Mouse (Mus musculus) hindbrain, embryonic 14.5 days (tissue): ENCODE measurements around the gene Clmn. TPM values are rescaled to one million over a fixed set of nuclear protein-coding genes. Genes with fewer than 3 reads are reported as not detected.
"Not testable (repeated sequence)": the region's sequence is repeated elsewhere in the genome, so short reads cannot be mapped to it uniquely, and the experiment has no call there.

Experiments
- ATAC-seq: fragments of 200-750 bp; cut with Nextera tagmentation; 2 replicates; pipeline ENCODE4 v1.8.0; 2017; ENCODE audit warnings: moderate number of reproducible peaks, mild to moderate bottlenecking, moderate TSS enrichment, moderate library complexity; ENCODE audit not compliant: low FRiP score
- DNase-seq: peaks from one replicate; pipeline ENCODE4 v3.0.0-alpha.2; 2015; ENCODE audit warnings: low spot score
- H3K27ac ChIP-seq: fragments of 300-500 bp; sonication (generic); 2 replicates; pipeline ENCODE4 v1.5.1; 2014; ENCODE audit warnings: mild to moderate bottlenecking, moderate library complexity
- H3K27me3 ChIP-seq: fragments of 300-500 bp; sonication (generic); 2 replicates; pipeline ENCODE4 v1.6.1; 2014; ENCODE audit warnings: mild to moderate bottlenecking, low read length, mixed read lengths; ENCODE audit not compliant: control insufficient read depth, insufficient read depth
- H3K36me3 ChIP-seq: fragments of 300-500 bp; sonication (generic); replicated peaks from 2 replicates; pipeline ENCODE4 v1.6.1; 2014; ENCODE audit not compliant: control insufficient read depth, insufficient read depth
- H3K4me1 ChIP-seq: fragments of 300-500 bp; sonication (generic); replicated peaks from 2 replicates; pipeline ENCODE4 v1.6.1; 2014; ENCODE audit warnings: antibody characterized with exemption, low read length, mixed read lengths; ENCODE audit not compliant: control insufficient read depth, insufficient read depth
- H3K4me2 ChIP-seq: fragments of 300-500 bp; sonication (generic); replicated peaks from 2 replicates; pipeline ENCODE4 v1.6.1; 2014; ENCODE audit warnings: mild to moderate bottlenecking, moderate library complexity
- H3K4me3 ChIP-seq: fragments of 300-500 bp; sonication (generic); replicated peaks from 2 replicates; pipeline ENCODE4 v1.5.1; 2014; ENCODE audit warnings: mild to moderate bottlenecking, low read length
- H3K9ac ChIP-seq: fragments of 300-500 bp; sonication (generic); 2 replicates; pipeline ENCODE4 v1.6.1; 2014
- H3K9me3 ChIP-seq: fragments of 300-500 bp; sonication (generic); 2 replicates; pipeline ENCODE4 v1.6.1; 2016; ENCODE audit warnings: low read length; ENCODE audit not compliant: control insufficient read depth
- WGBS: fragments of 180-500 bp; shearing (Covaris S2); extraction: QIAGEN DNeasy Blood & Tissue Kit; methylation state at CpG from one replicate; pipeline ENCODE4 v1.1.7; 2014; 5-methylcytosine and 5-hydroxymethylcytosine counted together
- polyA plus RNA-seq: library from polyadenylated mRNA; unstranded; fragments of >200 nt; fragmentation: Nextera tagmentation; extraction: Ambion mirVana; gene quantifications from 2 replicates; pipeline ENCODE4 v1.2.1, GENCODE M21; 2014

Gene Clmn
- polyA plus RNA-seq, 1 experiment from 2014 or later, result 1.7 TPM

GRCm38 (mm10) chr12:104735993-104736395, 128.9 kb downstream of the Clmn start:
- peaks cover 37% of the 10 kb centered on the region for H3K4me1 ChIP-seq
- WGBS, result 14% methylated on average over 3 of the region's 3 CpGs
- no peaks in the 10 kb centered on the region for H3K9me3 ChIP-seq
- H3K4me2 ChIP-seq, result no peak overlapping the region
- peaks cover 9% of the 10 kb centered on the region for H3K36me3 ChIP-seq
- H3K4me3 ChIP-seq, result no peak overlapping the region
- DNase-seq (peak; percentile 36), ATAC-seq (0 out of 2 replicates have a peak, but pooled peaks have one; percentile 22)
- no peak overlapping the region for H3K9ac ChIP-seq
- H3K27ac ChIP-seq, result no peak overlapping the region
- no peaks in the 10 kb centered on the region for H3K27me3 ChIP-seq

- DNase-seq, result no peak
- H3K27ac ChIP-seq, result no peak overlapping the region
- peaks cover 36% of the 10 kb centered on the region for H3K36me3 ChIP-seq
- peaks cover 21% of the 10 kb centered on the region; the same call in 1 of the 2 replicates for H3K4me1 ChIP-seq
- no peak overlapping the region for H3K4me3 ChIP-seq
- no peak overlapping the region for H3K9ac ChIP-seq
- ATAC-seq, result no peak
- no peaks in the 10 kb centered on the region for H3K9me3 ChIP-seq
- H3K4me2 ChIP-seq, result no peak overlapping the region
- H3K27me3 ChIP-seq, result no peaks in the 10 kb centered on the region
Measured at GRCm38 (mm10) chr12:104733165-104733564, 131.7 kb downstream of the Clmn start.

DNA sequence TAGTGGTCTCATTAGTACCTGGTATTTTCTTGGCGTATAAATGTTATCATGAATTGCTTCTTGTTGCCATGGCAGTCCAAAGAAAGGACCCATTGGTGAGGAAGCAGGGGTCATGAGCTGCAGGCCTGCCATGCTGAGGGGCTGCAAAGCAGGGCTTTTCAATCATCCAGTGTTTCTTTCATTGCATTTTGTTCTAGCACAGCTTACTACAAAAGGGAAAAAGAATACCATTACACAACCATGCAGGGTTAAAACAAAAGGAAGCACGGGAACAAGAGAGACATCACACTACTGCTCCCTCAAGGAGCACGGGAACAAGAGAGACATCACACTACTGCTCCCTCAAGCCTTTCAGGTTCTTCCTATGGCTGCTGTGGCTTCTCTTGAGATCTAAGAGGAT, 133.1 kb downstream of the Clmn start:
- Histone ChIP-seq H3K27ac (no peak overlapping the region), H3K27me3 (no peaks in the 10 kb centered on the region), H3K4me3 (no peak overlapping the region), H3K4me2 (no peak overlapping the region), H3K9me3 (no peaks in the 10 kb centered on the region), H3K9ac (no peak overlapping the region), H3K4me1 (peaks cover 12% of the 10 kb centered on the region; the same call in 1 of the 2 replicates), H3K36me3 (peaks cover 50% of the 10 kb centered on the region)
- WGBS, result 10% methylated on average over 3 of the region's 3 CpGs
- ATAC-seq, result no peak
- DNase-seq, result no peak

DNA sequence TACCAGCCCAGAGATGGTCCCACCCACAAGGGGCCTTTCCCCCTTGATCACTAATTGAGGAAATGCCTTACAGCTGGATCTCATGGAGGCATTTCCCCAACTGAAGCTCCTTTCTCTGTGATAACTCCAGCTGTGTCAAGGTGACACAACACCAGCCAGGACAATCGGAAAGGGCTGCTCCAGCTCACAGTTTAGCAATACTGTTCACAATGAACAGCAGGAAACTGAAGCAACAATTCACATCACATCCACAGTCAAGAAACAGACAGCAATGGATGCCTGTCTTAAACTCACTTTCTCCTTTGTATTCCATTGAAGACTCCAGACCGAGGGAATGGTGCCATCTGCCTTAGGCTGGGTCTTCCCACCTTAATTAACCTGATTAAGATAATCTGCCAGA, 138.4 kb downstream of the Clmn start:
- not testable (repeated sequence) for ATAC-seq

DNA sequence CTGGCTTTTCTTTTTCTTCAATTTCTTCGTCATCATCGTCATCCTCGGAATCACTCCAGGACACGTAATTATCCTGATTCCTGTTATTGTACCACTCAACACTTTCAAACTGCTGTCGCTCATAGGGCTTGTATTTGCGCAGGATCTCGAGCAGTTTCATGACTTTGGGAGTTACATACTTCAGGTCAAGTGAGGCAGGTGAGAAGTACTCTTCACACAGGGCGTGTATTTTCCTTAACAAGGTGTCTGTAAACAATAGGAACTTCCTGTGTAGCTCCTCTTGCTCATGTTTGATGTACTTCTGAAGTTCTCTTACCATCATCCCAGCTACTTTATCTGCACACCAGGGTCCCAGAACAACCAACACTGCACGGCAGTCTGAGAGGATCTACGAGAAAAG, 142.8 kb downstream of the Clmn start:
- 98% methylated on average over 10 of the region's 10 CpGs for WGBS
- Histone ChIP-seq H3K4me1 (no peaks in the 10 kb centered on the region), H3K9me3 (no peaks in the 10 kb centered on the region), H3K27ac (no peak overlapping the region), H3K9ac (no peak overlapping the region), H3K4me2 (no peak overlapping the region), H3K36me3 (peaks cover 67% of the 10 kb centered on the region), H3K27me3 (no peaks in the 10 kb centered on the region), H3K4me3 (no peak overlapping the region)
- no peak for ATAC-seq
- no peak for DNase-seq

More for the DNA sequence above, 138.4 kb downstream of the Clmn start:
- not testable (repeated sequence) for H3K9me3 ChIP-seq, H3K9ac ChIP-seq, H3K27me3 ChIP-seq, DNase-seq, H3K27ac ChIP-seq, H3K4me1 ChIP-seq, H3K4me3 ChIP-seq, H3K4me2 ChIP-seq
- WGBS, result 86% methylated on average over 2 of the region's 2 CpGs
- H3K36me3 ChIP-seq, result peaks cover 93% of the 10 kb centered on the region

- WGBS, result 85% methylated on average over 3 of the region's 3 CpGs
- no peak overlapping the region for H3K4me3 ChIP-seq
- no peaks in the 10 kb centered on the region for H3K27me3 ChIP-seq
- H3K9me3 ChIP-seq, result no peaks in the 10 kb centered on the region
- no peak for ATAC-seq
- H3K27ac ChIP-seq, result no peak overlapping the region
- no peak overlapping the region for H3K9ac ChIP-seq
- H3K4me2 ChIP-seq, result no peak overlapping the region
- DNase-seq, result no peak
- H3K36me3 ChIP-seq, result peaks cover 64% of the 10 kb centered on the region
- no peaks in the 10 kb centered on the region for H3K4me1 ChIP-seq
Measured at GRCm38 (mm10) chr12:104721011-104721410, 143.9 kb downstream of the Clmn start.

GRCm38 (mm10) chr12:104718956-104719355, 145.9 kb downstream of the Clmn start:
- WGBS, result 83% methylated on average over 5 of the region's 5 CpGs
- Histone ChIP-seq H3K4me3 (no peak overlapping the region), H3K27me3 (no peaks in the 10 kb centered on the region), H3K9ac (no peak overlapping the region), H3K4me1 (no peaks in the 10 kb centered on the region), H3K4me2 (no peak overlapping the region), H3K27ac (no peak overlapping the region), H3K9me3 (no peaks in the 10 kb centered on the region), H3K36me3 (peaks cover 51% of the 10 kb centered on the region)
- DNase-seq (no peak), ATAC-seq (peak; percentile 24; the same call in 1 of the 2 replicates)

GRCm38 (mm10) chr12:104716409-104716808, 148.5 kb downstream of the Clmn start:
- DNase-seq, result no peak
- WGBS, result 94% methylated on average over 5 of the region's 5 CpGs
- H3K4me3 ChIP-seq, result no peak overlapping the region
- ATAC-seq, result no peak
- no peaks in the 10 kb centered on the region for H3K9me3 ChIP-seq
- H3K9ac ChIP-seq, result no peak overlapping the region
- no peaks in the 10 kb centered on the region for H3K27me3 ChIP-seq
- no peak overlapping the region for H3K4me2 ChIP-seq
- H3K36me3 ChIP-seq, result peaks cover 52% of the 10 kb centered on the region
- H3K4me1 ChIP-seq, result no peaks in the 10 kb centered on the region
- H3K27ac ChIP-seq, result no peak overlapping the region

DNA sequence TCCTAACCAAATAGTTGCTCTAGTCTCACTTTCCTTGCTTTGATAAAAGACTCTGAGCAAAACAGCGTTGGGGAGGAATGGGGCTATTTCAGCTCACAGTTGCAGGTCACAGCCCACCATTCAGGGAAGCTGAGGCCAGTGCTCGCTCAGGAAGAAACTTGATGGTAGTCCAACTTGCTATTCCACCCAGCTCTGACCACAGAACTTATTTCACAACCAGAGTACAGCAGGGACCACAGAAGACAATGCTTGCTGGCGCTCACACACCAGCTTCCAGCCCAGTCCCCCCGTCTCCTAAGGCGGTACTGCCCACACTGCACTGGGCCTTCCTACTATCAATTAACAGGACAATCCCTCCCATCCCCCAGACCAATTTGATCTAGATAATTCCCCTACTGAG, 149.4 kb downstream of the Clmn start:
- Histone ChIP-seq H3K4me2 (no peak overlapping the region), H3K4me1 (no peaks in the 10 kb centered on the region), H3K27ac (no peak overlapping the region), H3K4me3 (no peak overlapping the region), H3K27me3 (no peaks in the 10 kb centered on the region), H3K36me3 (peaks cover 54% of the 10 kb centered on the region), H3K9me3 (no peaks in the 10 kb centered on the region), H3K9ac (no peak overlapping the region)
- no peak for ATAC-seq
- WGBS, result 87% methylated on average over 5 of the region's 5 CpGs
- DNase-seq, result no peak
